Mouse (Mus musculus): ENCODE data around the gene Rad51ap1.

The Rad51ap1 gene

GRCm38 (mm10) chr6:126939487-126940171 lies at the start of gene Rad51ap1, which contains the start of gene D6Wsu163e:
Rad51ap1 (minus strand) TSS chr6:126939587.
D6Wsu163e (plus strand) TSS chr6:126939962.
- DNase-seq (ENCODE audit: low spot score in 2 of 2) = peak; percentile 83 to 95

GRCm38 (mm10) chr6:126981539-126982234 lies 42.3 kb upstream of the Rad51ap1 start:
- no peak for DNase-seq (ENCODE audit: low spot score in 2 of 2)

- DNase-seq (ENCODE audit: low spot score in 2 of 2) = no peak
These were observed 27.0 kb upstream of the Rad51ap1 start for GRCm38 (mm10) chr6:126966241-126967026.

- no peak for DNase-seq (ENCODE audit: low spot score in 2 of 2)
These were observed 24.0 kb upstream of the Rad51ap1 start for GRCm38 (mm10) chr6:126963426-126963825.

GRCm38 (mm10) chr6:126962709-126963108 lies 23.3 kb upstream of the Rad51ap1 start:
- no peak for DNase-seq (ENCODE audit: low spot score in 2 of 2)

- DNase-seq (ENCODE audit: low spot score in 2 of 2) = no peak
These were observed 22.1 kb upstream of the Rad51ap1 start for GRCm38 (mm10) chr6:126961371-126962018.

DNA sequence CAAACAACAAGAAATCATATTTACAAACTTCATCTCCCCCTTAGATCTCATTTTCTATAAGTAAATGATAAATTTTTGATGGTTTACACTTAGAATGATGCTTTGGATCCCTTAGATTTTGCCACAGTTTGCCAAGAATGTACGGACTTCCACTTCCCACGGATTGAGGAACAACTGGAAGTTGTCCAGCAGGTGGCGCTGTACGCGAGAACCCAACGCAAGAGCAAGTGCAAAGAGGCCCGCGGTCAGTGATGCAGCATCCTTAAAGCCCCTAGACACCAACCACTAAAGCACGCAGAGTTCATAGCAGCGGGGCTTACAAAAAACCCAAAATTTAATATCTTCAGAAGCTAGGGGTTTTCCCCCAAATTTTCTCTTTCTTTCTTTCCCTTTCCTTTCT lies 16.3 kb upstream of the Rad51ap1 start:
- DNase-seq (ENCODE audit: low spot score in 2 of 2) = peak; percentile 80 to 83

GRCm38 (mm10) chr6:126948336-126948735 lies 8.9 kb upstream of the Rad51ap1 start:
- no peak for DNase-seq (ENCODE audit: low spot score in 2 of 2)

- DNase-seq (ENCODE audit: low spot score in 2 of 2) = no peak
These were observed 1.1 kb upstream of the Rad51ap1 start for GRCm38 (mm10) chr6:126940451-126940850.

DNA sequence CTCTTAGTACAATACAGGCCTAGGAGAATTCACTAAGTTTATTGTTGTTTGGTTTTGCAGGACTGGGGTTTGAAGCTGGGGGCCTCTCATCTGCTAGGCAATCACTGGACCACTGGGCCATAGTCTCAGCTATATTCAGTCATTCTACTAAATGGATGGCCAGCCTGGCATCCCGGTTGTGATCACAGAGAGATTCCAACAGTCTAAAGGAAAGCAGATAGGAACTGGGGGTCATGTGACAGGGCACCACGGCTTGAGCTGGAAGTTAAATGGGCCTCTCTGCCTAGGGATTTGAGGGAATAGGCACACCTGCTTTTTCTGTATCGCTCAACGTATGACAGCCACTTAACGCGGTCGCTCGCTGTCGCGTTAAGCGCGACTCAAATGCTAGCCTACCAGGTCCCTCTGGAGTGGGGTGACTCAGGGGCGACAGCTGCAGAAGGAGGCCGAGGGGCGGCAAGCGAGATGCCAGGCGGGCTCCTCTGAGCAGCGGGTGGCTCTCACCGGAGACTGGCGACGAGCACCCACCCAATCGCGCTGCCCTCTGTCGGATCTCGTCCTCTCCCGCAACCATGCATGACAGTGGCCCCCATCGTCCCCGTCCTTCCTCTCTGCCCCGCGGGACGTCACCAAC lies 417 bp downstream of the Rad51ap1 start:
- no peak for DNase-seq (ENCODE audit: low spot score in 2 of 2)

GRCm38 (mm10) chr6:126938047-126938446 lies 1.3 kb downstream of the Rad51ap1 start:
- no peak for DNase-seq (ENCODE audit: low spot score in 2 of 2)

DNA sequence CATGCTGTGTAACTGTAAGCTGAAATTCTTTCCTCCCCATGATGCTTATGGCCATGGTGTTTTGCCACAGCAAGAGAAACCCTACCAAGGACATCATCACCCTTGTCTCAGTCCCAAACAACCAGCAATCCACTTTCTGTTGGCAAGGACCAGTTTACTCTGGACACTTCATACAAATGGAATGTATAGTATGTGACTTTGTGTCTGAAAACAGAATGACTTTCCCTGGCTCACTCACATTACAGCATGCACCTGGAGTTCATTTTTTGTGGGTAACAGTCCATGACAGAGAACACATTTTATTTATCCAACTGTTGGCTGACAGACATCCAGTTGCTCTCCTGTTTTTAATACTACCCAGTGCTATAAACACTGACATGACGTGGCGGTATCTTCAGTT lies 6.5 kb downstream of the Rad51ap1 start:
- DNase-seq (ENCODE audit: low spot score in 2 of 2) = no peak

- no peak for DNase-seq (ENCODE audit: low spot score in 2 of 2)
These were observed 18.1 kb downstream of the Rad51ap1 start, which contains the start of gene Dyrk4 for GRCm38 (mm10) chr6:126921111-126921881. Dyrk4 (minus strand) TSS chr6:126921839.

- no peak for DNase-seq (ENCODE audit: low spot score in 2 of 2)
These were observed 24.5 kb downstream of the Rad51ap1 start for GRCm38 (mm10) chr6:126914928-126915327.

GRCm38 (mm10) chr6:126910727-126911126 lies 28.7 kb downstream of the Rad51ap1 start:
- no peak for DNase-seq (ENCODE audit: low spot score in 2 of 2)

DNA sequence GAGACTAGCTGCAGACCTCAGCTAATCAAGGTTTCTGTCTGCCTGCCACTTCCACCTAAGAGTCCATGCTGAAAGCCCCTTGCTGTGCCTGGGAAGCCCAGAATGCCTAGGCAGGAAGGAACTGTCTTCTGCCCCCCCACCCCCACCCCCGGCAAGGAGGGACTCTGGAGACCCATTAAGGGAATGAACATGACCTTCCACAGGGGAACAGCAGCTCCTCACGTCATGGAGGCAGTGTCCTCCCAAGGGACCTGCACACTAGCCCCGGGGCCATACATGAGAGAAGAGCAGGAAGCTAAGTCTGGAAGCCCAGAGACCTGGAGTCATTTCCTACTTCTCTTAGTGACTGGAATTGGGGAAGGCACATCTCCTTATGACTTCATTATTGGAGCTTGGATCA lies 31.5 kb downstream of the Rad51ap1 start:
- no peak for DNase-seq (ENCODE audit: low spot score in 2 of 2)

DNA sequence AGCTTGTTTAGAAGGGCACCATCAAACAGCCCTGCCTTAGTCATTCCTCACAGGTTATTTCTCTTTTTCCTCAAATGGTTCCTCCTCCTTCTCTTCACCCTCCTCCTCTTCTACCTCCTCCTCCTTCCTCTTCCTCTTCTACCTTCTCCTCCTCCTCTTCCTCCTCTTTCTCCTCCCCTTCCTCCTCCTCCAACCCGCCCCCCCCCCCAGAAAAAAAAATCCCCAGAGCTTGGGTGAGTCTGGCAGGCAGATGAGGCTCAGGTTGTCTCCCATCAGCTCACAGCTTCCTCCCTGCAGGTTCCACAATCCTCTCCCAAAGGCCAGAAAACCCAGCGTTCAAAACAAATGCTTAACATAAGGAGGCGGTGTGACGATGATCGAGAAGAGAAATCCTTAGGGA lies 32.0 kb downstream of the Rad51ap1 start:
- no peak for DNase-seq (ENCODE audit: low spot score in 2 of 2)

GRCm38 (mm10) chr6:126877118-126877517 lies 62.3 kb downstream of the Rad51ap1 start:
- no peak for DNase-seq (ENCODE audit: low spot score in 2 of 2)
